Mouse (Mus musculus): ENCODE data around the gene Jak1. TPM values are rescaled to one million over a fixed set of nuclear protein-coding genes. Genes with fewer than 3 reads are reported as not detected.

The Jak1 gene
- 186 and 234 TPM in 2 replicates for total RNA-seq (2023)

GRCm38 (mm10) chr4:101264741-101265513, at the start of gene Jak1:
Gene Jak1 (minus strand): TSS chr4:101265282.

Other genes starting within 250 kb of the Jak1 start
- not detected in 2 replicates for gene Gm10577, start 244.6 kb downstream of the Jak1 start, total RNA-seq (2023)
- not detected in 2 replicates for gene Raver2, start 196.3 kb downstream of the Jak1 start, total RNA-seq (2023)
- gene Ak4, start 154.0 kb upstream of the Jak1 start, total RNA-seq (2023) = 0.79 and 2.1 TPM in 2 replicates
- 1.6 and 4.2 TPM in 2 replicates for gene Dnajc6, start 231.4 kb upstream of the Jak1 start, total RNA-seq (2023)

Data from neutrophil, adult 65 days (primary cell).